Mouse (Mus musculus) heart, embryonic 11.5 days (tissue): ENCODE data around the gene App. TPM values are rescaled to one million over a fixed set of nuclear protein-coding genes. Genes with fewer than 3 reads are reported as not detected.

Experiments used
- ATAC-seq: fragments of 200-750 bp; cut with Nextera tagmentation; replicated peaks from 2 replicates; pipeline ENCODE4 v1.8.0; 2017; ENCODE audit warnings: moderate library complexity; ENCODE audit not compliant: insufficient number of reproducible peaks, low FRiP score, low TSS enrichment
- H3K27ac ChIP-seq: fragments of 300-500 bp; sonication (generic); 2 replicates; pipeline ENCODE4 v1.5.1; 2014; ENCODE audit warnings: mild to moderate bottlenecking, low read depth, low read length
- H3K27me3 ChIP-seq: fragments of 300-500 bp; sonication (generic); 2 replicates; pipeline ENCODE4 v1.6.1; 2014; ENCODE audit warnings: mild to moderate bottlenecking, low read length, mixed read lengths; ENCODE audit not compliant: control insufficient read depth, insufficient read depth
- H3K36me3 ChIP-seq: fragments of 300-500 bp; sonication (generic); 2 replicates; pipeline ENCODE4 v1.6.1; 2014; ENCODE audit warnings: mild to moderate bottlenecking, low read length, moderate library complexity, mixed read lengths; ENCODE audit not compliant: control insufficient read depth, insufficient read depth
- H3K4me1 ChIP-seq: fragments of 300-500 bp; sonication (generic); 2 replicates; pipeline ENCODE4 v1.6.1; 2014; ENCODE audit warnings: low read length; ENCODE audit not compliant: control insufficient read depth, insufficient read depth
- H3K4me2 ChIP-seq: fragments of 300-500 bp; sonication (generic); 2 replicates; pipeline ENCODE4 v1.6.1; 2014; ENCODE audit warnings: mild to moderate bottlenecking, moderate library complexity
- H3K4me3 ChIP-seq: fragments of 300-500 bp; sonication (generic); 2 replicates; pipeline ENCODE4 v1.5.1; 2014; ENCODE audit warnings: low read depth, low read length
- H3K9ac ChIP-seq: fragments of 300-500 bp; sonication (generic); 2 replicates; pipeline ENCODE4 v1.6.1; 2014; ENCODE audit warnings: mild to moderate bottlenecking, low read depth, low read length, moderate library complexity
- H3K9me3 ChIP-seq: fragments of 300-500 bp; sonication (generic); replicated peaks from 2 replicates; pipeline ENCODE4 v1.6.1; 2016; ENCODE audit warnings: low read length; ENCODE audit not compliant: control insufficient read depth
- WGBS: fragments of 180-500 bp; shearing (Covaris S2); extraction: QIAGEN DNeasy Blood & Tissue Kit; methylation state at CpG from one replicate; pipeline ENCODE4 v1.1.7; 2014; ENCODE audit not compliant: insufficient replicate concordance; 5-methylcytosine and 5-hydroxymethylcytosine counted together
- polyA plus RNA-seq: library from polyadenylated mRNA; unstranded; fragments of >200 nt; fragmentation: Nextera tagmentation; extraction: Ambion mirVana; gene quantifications from 2 replicates; pipeline ENCODE4 v1.2.1, GENCODE M21; 2014

Gene App
- polyA plus RNA-seq, 1 experiment from 2014 or later = 143 TPM

GRCm38 (mm10) chr16:85148615-85149508 is 24.7 kb downstream of the App start:
- no peak overlapping the region; the same call in 1 of the 2 replicates for H3K4me2 ChIP-seq
- H3K4me3 ChIP-seq = no peak overlapping the region
- peaks cover 52% of the 10 kb centered on the region for H3K4me1 ChIP-seq
- H3K27me3 ChIP-seq = no peaks in the 10 kb centered on the region
- H3K27ac ChIP-seq = peak overlapping the region; percentile 67
- no peak overlapping the region for H3K9ac ChIP-seq
- WGBS = 49% methylated on average over 9 of the region's 9 CpGs
- no peaks in the 10 kb centered on the region for H3K36me3 ChIP-seq
- no peaks in the 10 kb centered on the region for H3K9me3 ChIP-seq
- peak; percentile 73 for ATAC-seq

- no peak overlapping the region for H3K9ac ChIP-seq
Observed at GRCm38 (mm10) chr16:85147440-85147839, 26.1 kb downstream of the App start.

DNA sequence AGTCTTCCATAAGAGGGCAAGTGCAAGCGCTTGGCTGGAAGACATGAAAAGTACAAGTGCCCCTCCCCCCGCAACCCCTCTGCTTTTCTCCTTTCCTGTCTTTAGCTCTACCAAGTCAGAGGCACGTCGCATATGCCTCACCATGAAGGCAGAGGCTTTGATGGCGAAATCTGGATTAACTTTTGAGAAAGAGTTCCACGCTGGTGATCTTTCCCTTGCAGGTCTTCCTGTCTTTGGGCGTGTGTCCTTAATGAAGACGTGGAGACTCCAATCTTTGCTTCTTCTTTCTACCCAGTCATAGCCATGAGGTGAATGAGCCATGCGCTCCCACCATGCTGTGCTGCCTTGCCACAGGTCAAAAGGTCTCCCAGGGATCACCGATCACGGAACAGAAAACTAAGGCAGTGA is 27.8 kb downstream of the App start:
- no peak overlapping the region for H3K27ac ChIP-seq
- H3K4me3 ChIP-seq = no peak overlapping the region
- H3K4me1 ChIP-seq = peaks cover 29% of the 10 kb centered on the region
- H3K9ac ChIP-seq = no peak overlapping the region
- 87% methylated on average over 11 of the region's 11 CpGs for WGBS
- H3K4me2 ChIP-seq = no peak overlapping the region
- ATAC-seq = no peak
- H3K9me3 ChIP-seq = no peaks in the 10 kb centered on the region
- no peaks in the 10 kb centered on the region for H3K36me3 ChIP-seq
- no peaks in the 10 kb centered on the region for H3K27me3 ChIP-seq

More at GRCm38 (mm10) chr16:85147440-85147839, 26.1 kb downstream of the App start:
- WGBS = 53% methylated on average over 4 of the region's 4 CpGs
- ATAC-seq = no peak
- no peak overlapping the region for H3K4me3 ChIP-seq
- no peaks in the 10 kb centered on the region for H3K9me3 ChIP-seq
- H3K36me3 ChIP-seq = no peaks in the 10 kb centered on the region
- H3K27ac ChIP-seq = no peak overlapping the region
- H3K4me2 ChIP-seq = no peak overlapping the region
- no peaks in the 10 kb centered on the region for H3K27me3 ChIP-seq
- H3K4me1 ChIP-seq = peaks cover 43% of the 10 kb centered on the region

- 81% methylated on average over 11 of the region's 11 CpGs for WGBS
- ATAC-seq = no peak
- Histone ChIP-seq H3K36me3 (no peaks in the 10 kb centered on the region), H3K27ac (no peak overlapping the region), H3K9me3 (no peaks in the 10 kb centered on the region), H3K4me3 (no peak overlapping the region), H3K4me2 (no peak overlapping the region), H3K9ac (no peak overlapping the region), H3K4me1 (peaks cover 27% of the 10 kb centered on the region), H3K27me3 (no peaks in the 10 kb centered on the region)
Observed at GRCm38 (mm10) chr16:85145369-85145768, 28.2 kb downstream of the App start.

GRCm38 (mm10) chr16:85144401-85144800 is 29.2 kb downstream of the App start:
- Histone ChIP-seq H3K9me3 (no peaks in the 10 kb centered on the region), H3K4me1 (peaks cover 25% of the 10 kb centered on the region), H3K36me3 (no peaks in the 10 kb centered on the region), H3K4me2 (no peak overlapping the region), H3K27me3 (no peaks in the 10 kb centered on the region), H3K9ac (no peak overlapping the region), H3K4me3 (no peak overlapping the region), H3K27ac (no peak overlapping the region)
- ATAC-seq = no peak
- 80% methylated on average over 6 of the region's 6 CpGs for WGBS

DNA sequence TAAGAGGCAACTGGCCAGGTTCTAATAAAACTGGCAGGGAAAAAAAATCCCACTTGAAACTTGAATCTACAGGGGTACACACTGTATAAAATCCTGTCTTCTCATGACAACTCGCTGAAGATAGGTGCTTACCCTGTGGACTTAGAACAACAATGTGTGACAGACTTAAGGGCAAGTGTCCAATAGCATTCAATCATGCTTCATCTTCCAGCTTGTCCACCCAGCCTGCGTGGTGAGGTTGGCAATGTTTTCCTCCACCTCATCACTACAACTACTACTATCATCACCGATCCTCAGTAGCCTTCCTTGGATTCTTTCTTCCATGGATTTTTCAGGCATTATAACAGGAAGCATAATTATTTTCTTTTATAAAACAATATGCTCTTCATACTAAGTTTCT is 29.7 kb downstream of the App start:
- H3K9ac ChIP-seq = no peak overlapping the region
- H3K27me3 ChIP-seq = no peaks in the 10 kb centered on the region
- peaks cover 26% of the 10 kb centered on the region for H3K4me1 ChIP-seq
- no peaks in the 10 kb centered on the region for H3K9me3 ChIP-seq
- H3K36me3 ChIP-seq = no peaks in the 10 kb centered on the region
- ATAC-seq = no peak
- H3K4me3 ChIP-seq = no peak overlapping the region
- WGBS = 81% methylated on average over 3 of the region's 3 CpGs
- H3K27ac ChIP-seq = no peak overlapping the region
- no peak overlapping the region for H3K4me2 ChIP-seq

- Histone ChIP-seq H3K9ac (no peak overlapping the region), H3K4me1 (peaks cover 19% of the 10 kb centered on the region), H3K9me3 (no peaks in the 10 kb centered on the region), H3K27ac (no peak overlapping the region), H3K4me2 (no peak overlapping the region), H3K27me3 (no peaks in the 10 kb centered on the region), H3K4me3 (no peak overlapping the region), H3K36me3 (no peaks in the 10 kb centered on the region)
- 71% methylated on average over 3 of the region's 3 CpGs for WGBS
- no peak for ATAC-seq
Observed at GRCm38 (mm10) chr16:85143188-85143587, 30.4 kb downstream of the App start.

GRCm38 (mm10) chr16:85141404-85141803 is 32.2 kb downstream of the App start:
- no peak overlapping the region for H3K4me2 ChIP-seq
- H3K9ac ChIP-seq = no peak overlapping the region
- H3K9me3 ChIP-seq = no peaks in the 10 kb centered on the region
- no peaks in the 10 kb centered on the region for H3K27me3 ChIP-seq
- no peak overlapping the region for H3K4me3 ChIP-seq
- ATAC-seq = no peak
- no peak overlapping the region for H3K27ac ChIP-seq
- WGBS = 81% methylated on average over 4 of the region's 4 CpGs
- peaks cover 14% of the 10 kb centered on the region for H3K4me1 ChIP-seq
- no peaks in the 10 kb centered on the region for H3K36me3 ChIP-seq

- Histone ChIP-seq H3K36me3 (no peaks in the 10 kb centered on the region), H3K27ac (no peak overlapping the region), H3K9me3 (no peaks in the 10 kb centered on the region), H3K9ac (no peak overlapping the region), H3K27me3 (no peaks in the 10 kb centered on the region), H3K4me2 (no peak overlapping the region), H3K4me1 (peaks cover 14% of the 10 kb centered on the region), H3K4me3 (no peak overlapping the region)
- no peak for ATAC-seq
- 60% methylated on average over 9 of the region's 9 CpGs for WGBS
Observed at GRCm38 (mm10) chr16:85139178-85139604, 34.4 kb downstream of the App start.
